Mouse (Mus musculus): Measurements from ENCODE around the gene Pld1. TPM values are rescaled to one million over a fixed set of nuclear protein-coding genes. Genes with fewer than 3 reads are reported as not detected.

Gene Pld1
- polyA plus RNA-seq, 1 experiment from 2014 or later, result 4.1 TPM

DNA sequence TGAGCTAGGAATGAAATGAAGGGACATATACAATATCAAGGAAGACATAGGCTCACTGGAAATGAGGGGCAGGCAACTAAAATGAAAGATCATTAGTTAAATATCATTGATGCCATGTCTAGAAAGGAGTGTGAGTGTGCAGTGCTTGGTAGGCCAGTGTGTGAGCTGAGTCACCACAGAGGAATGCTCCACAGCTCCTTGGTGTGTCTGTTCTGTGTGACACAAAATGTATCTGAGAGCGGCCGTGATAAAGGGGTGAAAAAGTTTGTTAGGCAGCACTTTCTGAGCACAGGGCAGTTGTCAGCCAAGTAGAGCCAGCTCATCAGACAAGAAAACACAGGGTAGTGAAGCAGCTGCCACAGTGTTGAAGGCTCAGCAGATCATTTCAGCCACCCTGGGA lies 153.2 kb downstream of the Pld1 start:
- no peak for ATAC-seq (ENCODE audit: low FRiP score)
- Histone ChIP-seq H3K4me2 (no peak overlapping the region), H3K4me1 (no peaks in the 10 kb centered on the region; the same call in 1 of the 2 replicates), H3K27ac (no peak overlapping the region), H3K27me3 (no peaks in the 10 kb centered on the region), H3K9ac (no peak overlapping the region), H3K36me3 (replicated peaks) (no peaks in the 10 kb centered on the region), H3K4me3 (replicated peaks) (no peak overlapping the region), H3K9me3 (no peaks in the 10 kb centered on the region)
- 92% methylated on average over 2 of the region's 2 CpGs for WGBS

DNA sequence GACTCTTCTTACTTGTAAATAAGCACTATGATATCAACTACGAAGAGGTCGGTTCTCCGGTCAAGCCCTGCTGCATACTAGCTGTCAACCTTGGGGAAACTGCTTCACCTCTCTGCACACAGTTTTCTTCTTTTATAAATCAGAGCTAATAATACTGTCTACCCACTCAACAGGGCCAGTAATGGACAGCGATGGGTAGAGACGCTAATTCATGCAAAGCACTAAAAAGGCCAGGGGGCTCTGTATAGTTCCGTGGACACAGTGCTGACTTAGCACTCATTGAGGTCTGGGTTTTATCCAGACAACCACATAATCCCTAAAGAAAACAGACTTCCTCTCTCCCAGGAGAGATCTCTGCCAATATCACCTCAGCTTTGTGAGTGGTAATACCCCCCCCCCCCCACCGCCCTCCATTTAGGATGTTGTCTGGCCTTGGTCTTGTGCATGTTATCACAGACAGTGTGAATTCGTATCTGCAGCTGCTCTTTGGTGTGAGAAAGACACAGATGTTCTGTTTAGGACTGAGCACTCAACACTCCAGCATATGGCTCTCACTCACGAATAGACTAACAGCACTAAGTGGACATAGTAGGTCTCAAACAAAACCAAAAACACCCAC lies 155.3 kb downstream of the Pld1 start:
- Histone ChIP-seq H3K4me3 (replicated peaks) (no peak overlapping the region), H3K4me2 (no peak overlapping the region), H3K9ac (no peak overlapping the region), H3K36me3 (replicated peaks) (no peaks in the 10 kb centered on the region), H3K27me3 (no peaks in the 10 kb centered on the region), H3K9me3 (no peaks in the 10 kb centered on the region), H3K4me1 (no peaks in the 10 kb centered on the region; the same call in 1 of the 2 replicates), H3K27ac (no peak overlapping the region)
- no peak for ATAC-seq (ENCODE audit: low FRiP score)
- WGBS, result 86% methylated on average over 9 of the region's 9 CpGs

DNA sequence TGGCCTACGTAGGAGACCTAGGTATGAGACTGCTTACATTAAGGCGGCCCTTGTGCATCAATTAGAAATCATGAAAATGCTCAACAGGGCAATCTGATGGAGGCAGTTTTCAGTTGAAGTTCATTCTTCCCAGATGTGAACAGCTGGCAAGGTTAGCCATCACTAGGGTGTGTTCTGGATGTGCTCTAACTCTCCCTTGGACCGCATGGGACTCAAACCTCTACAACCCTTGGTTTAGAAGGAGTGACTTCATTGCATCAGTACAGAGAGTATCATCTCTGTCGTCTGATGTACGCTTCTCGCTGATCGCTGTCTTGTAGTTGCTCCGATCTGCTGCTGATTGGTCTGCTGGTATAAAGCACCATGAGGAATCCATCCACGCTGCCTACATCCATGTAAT lies 157.0 kb downstream of the Pld1 start:
- no peak for ATAC-seq (ENCODE audit: low FRiP score)
- no peak overlapping the region for H3K27ac ChIP-seq
- WGBS, result 96% methylated on average over 9 of the region's 9 CpGs

GRCm38 (mm10) chr3:28099175-28099574 lies 160.7 kb downstream of the Pld1 start:
- Histone ChIP-seq H3K36me3 (replicated peaks) (no peaks in the 10 kb centered on the region), H3K27me3 (no peaks in the 10 kb centered on the region), H3K4me1 (no peaks in the 10 kb centered on the region), H3K27ac (no peak overlapping the region), H3K9ac (no peak overlapping the region), H3K4me2 (no peak overlapping the region), H3K9me3 (no peaks in the 10 kb centered on the region), H3K4me3 (replicated peaks) (no peak overlapping the region)
- WGBS, result 94% methylated on average over 6 of the region's 9 CpGs
- ATAC-seq (ENCODE audit: low FRiP score), result no peak

More for the DNA sequence above, 157.0 kb downstream of the Pld1 start:
- Histone ChIP-seq H3K4me2 (no peak overlapping the region), H3K9me3 (no peaks in the 10 kb centered on the region), H3K36me3 (replicated peaks) (no peaks in the 10 kb centered on the region), H3K27me3 (no peaks in the 10 kb centered on the region), H3K4me3 (replicated peaks) (no peak overlapping the region), H3K9ac (no peak overlapping the region), H3K4me1 (no peaks in the 10 kb centered on the region; the same call in 1 of the 2 replicates)

GRCm38 (mm10) chr3:28104992-28105391 lies 166.5 kb downstream of the Pld1 start:
- Histone ChIP-seq H3K4me1 (no peaks in the 10 kb centered on the region), H3K9ac (no peak overlapping the region), H3K4me2 (no peak overlapping the region), H3K27me3 (no peaks in the 10 kb centered on the region), H3K36me3 (replicated peaks) (no peaks in the 10 kb centered on the region), H3K4me3 (replicated peaks) (no peak overlapping the region), H3K27ac (no peak overlapping the region), H3K9me3 (no peaks in the 10 kb centered on the region)
- 97% methylated on average over 1 of the region's 1 CpGs for WGBS
- ATAC-seq (ENCODE audit: low FRiP score), result no peak

- H3K4me3 ChIP-seq (replicated peaks), result no peak overlapping the region
- H3K27me3 ChIP-seq, result no peaks in the 10 kb centered on the region
- no peaks in the 10 kb centered on the region for H3K9me3 ChIP-seq
- H3K36me3 ChIP-seq (replicated peaks), result no peaks in the 10 kb centered on the region
- ATAC-seq (ENCODE audit: low FRiP score), result peak; percentile 57; the same call in 1 of the 2 replicates
- H3K27ac ChIP-seq, result no peak overlapping the region
- H3K4me2 ChIP-seq, result no peak overlapping the region
- H3K4me1 ChIP-seq, result no peaks in the 10 kb centered on the region
- no peak overlapping the region for H3K9ac ChIP-seq
- 49% methylated on average over 6 of the region's 6 CpGs for WGBS
These were observed 169.0 kb downstream of the Pld1 start for GRCm38 (mm10) chr3:28107446-28108004.

DNA sequence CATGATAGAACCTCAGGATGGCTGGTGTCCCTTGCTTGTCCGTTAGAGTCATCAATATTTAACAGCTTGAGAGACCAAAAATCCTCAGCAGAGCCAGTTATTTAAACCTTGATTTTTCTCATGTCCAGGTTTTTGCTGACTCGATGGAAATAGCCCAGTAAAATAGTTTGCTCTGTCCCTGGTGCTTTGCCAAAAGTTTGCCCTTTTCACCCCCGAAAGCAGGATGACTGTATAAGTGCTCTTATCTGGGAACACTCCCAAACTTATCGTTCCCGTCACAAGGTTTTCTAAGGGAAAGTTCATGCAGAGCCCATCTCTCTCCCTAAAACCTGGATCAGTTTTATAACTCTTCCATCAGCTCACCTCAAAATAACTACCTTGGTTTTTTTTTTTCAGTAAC lies 173.0 kb downstream of the Pld1 start:
- 86% methylated on average over 5 of the region's 5 CpGs for WGBS
- Histone ChIP-seq H3K9me3 (no peaks in the 10 kb centered on the region), H3K9ac (no peak overlapping the region), H3K27me3 (no peaks in the 10 kb centered on the region), H3K27ac (no peak overlapping the region), H3K4me3 (replicated peaks) (no peak overlapping the region), H3K4me2 (no peak overlapping the region), H3K36me3 (replicated peaks) (no peaks in the 10 kb centered on the region), H3K4me1 (no peaks in the 10 kb centered on the region)
- ATAC-seq (ENCODE audit: low FRiP score), result no peak

DNA sequence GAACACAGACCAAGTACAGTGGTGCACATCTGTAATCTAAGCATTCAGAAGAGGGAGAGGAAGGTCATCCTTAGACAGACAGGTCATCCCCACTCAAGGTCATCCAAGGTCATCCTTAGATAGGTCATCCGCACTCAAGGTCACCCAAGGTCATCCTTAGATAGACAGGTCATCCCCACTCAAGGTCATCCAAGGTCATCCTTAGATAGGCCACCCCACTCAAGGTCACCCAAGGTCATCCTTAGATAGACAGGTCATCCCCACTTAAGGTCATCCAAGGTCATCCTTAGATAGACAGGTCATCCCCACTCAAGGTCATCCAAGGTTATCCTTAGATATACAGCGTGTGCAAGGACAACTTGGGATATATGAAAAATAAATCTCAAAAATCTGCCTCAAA lies 175.4 kb downstream of the Pld1 start:
- no peaks in the 10 kb centered on the region for H3K4me1 ChIP-seq

GRCm38 (mm10) chr3:28141716-28142115 lies 203.2 kb downstream of the Pld1 start:
- H3K9ac ChIP-seq, result no peak overlapping the region
- no peaks in the 10 kb centered on the region for H3K9me3 ChIP-seq
- H3K4me1 ChIP-seq, result no peaks in the 10 kb centered on the region
- H3K36me3 ChIP-seq (replicated peaks), result no peaks in the 10 kb centered on the region
- no peak overlapping the region for H3K27ac ChIP-seq
- ATAC-seq (ENCODE audit: low FRiP score), result no peak
- no peak overlapping the region for H3K4me3 ChIP-seq (replicated peaks)
- no peaks in the 10 kb centered on the region for H3K27me3 ChIP-seq
- 83% methylated on average over 5 of the region's 5 CpGs for WGBS
- H3K4me2 ChIP-seq, result no peak overlapping the region

More for the DNA sequence above, 175.4 kb downstream of the Pld1 start:
- H3K36me3 ChIP-seq (replicated peaks), result no peaks in the 10 kb centered on the region
- ATAC-seq (ENCODE audit: low FRiP score), result no peak
- H3K27me3 ChIP-seq, result no peaks in the 10 kb centered on the region
- H3K9me3 ChIP-seq, result no peaks in the 10 kb centered on the region
- no peak overlapping the region for H3K4me2 ChIP-seq
- H3K27ac ChIP-seq, result no peak overlapping the region
- H3K4me3 ChIP-seq (replicated peaks), result no peak overlapping the region
- 99% methylated on average over 2 of the region's 2 CpGs for WGBS
- H3K9ac ChIP-seq, result no peak overlapping the region

- WGBS, result 78% methylated on average over 2 of the region's 2 CpGs
- no peak overlapping the region for H3K4me3 ChIP-seq (replicated peaks)
- no peak overlapping the region for H3K9ac ChIP-seq
- no peaks in the 10 kb centered on the region for H3K36me3 ChIP-seq (replicated peaks)
- no peaks in the 10 kb centered on the region for H3K4me1 ChIP-seq
- no peaks in the 10 kb centered on the region for H3K9me3 ChIP-seq
- H3K27me3 ChIP-seq, result no peaks in the 10 kb centered on the region
- no peak overlapping the region for H3K27ac ChIP-seq
- no peak overlapping the region for H3K4me2 ChIP-seq
- no peak for ATAC-seq (ENCODE audit: low FRiP score)
These were observed 203.6 kb downstream of the Pld1 start for GRCm38 (mm10) chr3:28142121-28142520.

- Histone ChIP-seq H3K4me2 (no peak overlapping the region), H3K9me3 (no peaks in the 10 kb centered on the region), H3K27ac (no peak overlapping the region), H3K4me3 (replicated peaks) (no peak overlapping the region), H3K9ac (no peak overlapping the region), H3K27me3 (no peaks in the 10 kb centered on the region), H3K36me3 (replicated peaks) (no peaks in the 10 kb centered on the region), H3K4me1 (no peaks in the 10 kb centered on the region)
- no peak for ATAC-seq (ENCODE audit: low FRiP score)
These were observed 206.2 kb downstream of the Pld1 start for GRCm38 (mm10) chr3:28144676-28145075.

- no peaks in the 10 kb centered on the region for H3K4me1 ChIP-seq
- H3K27me3 ChIP-seq, result no peaks in the 10 kb centered on the region
- no peak for ATAC-seq (ENCODE audit: low FRiP score)
- 87% methylated on average over 3 of the region's 3 CpGs for WGBS
- H3K4me3 ChIP-seq (replicated peaks), result no peak overlapping the region
- H3K27ac ChIP-seq, result no peak overlapping the region
- H3K4me2 ChIP-seq, result no peak overlapping the region
- H3K9ac ChIP-seq, result no peak overlapping the region
- H3K36me3 ChIP-seq (replicated peaks), result no peaks in the 10 kb centered on the region
- H3K9me3 ChIP-seq, result no peaks in the 10 kb centered on the region
These were observed 207.0 kb downstream of the Pld1 start for GRCm38 (mm10) chr3:28145461-28145860.

DNA sequence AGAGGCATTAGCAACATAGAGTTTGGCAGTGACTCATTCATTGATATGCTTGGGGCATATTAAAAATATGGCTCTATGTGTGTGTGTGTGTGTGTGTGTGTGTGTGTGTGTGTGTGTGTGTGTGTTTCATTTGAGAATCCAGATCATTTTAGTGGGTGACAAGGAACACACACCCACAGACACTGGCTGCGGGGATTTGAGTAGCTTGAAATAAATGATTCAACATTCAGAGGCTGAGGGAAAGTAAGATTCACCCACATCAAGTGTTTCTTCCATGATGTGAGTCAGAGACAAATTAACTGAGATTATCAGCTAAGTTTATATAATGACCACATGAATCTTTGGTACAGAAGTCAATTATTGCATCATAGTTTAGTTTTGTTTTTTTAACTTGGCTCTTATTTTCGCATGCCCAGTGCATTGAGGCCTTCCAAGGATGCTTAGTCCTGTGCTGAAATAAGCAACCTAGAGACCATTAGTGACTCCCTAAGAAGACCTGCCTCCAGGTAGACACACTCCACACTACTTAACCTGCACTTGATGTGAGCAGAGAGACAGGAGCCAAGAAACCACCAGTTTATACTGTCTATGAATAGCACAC lies 211.3 kb downstream of the Pld1 start:
- H3K9ac ChIP-seq, result no peak overlapping the region
- H3K9me3 ChIP-seq, result 0 out of 2 replicates have a peak, but pooled peaks cover 5% of the 10 kb centered on the region
- ATAC-seq (ENCODE audit: low FRiP score), result no peak
- no peak overlapping the region for H3K4me3 ChIP-seq (replicated peaks)
- 92% methylated on average over 2 of the region's 2 CpGs for WGBS
- no peak overlapping the region for H3K27ac ChIP-seq
- no peaks in the 10 kb centered on the region for H3K27me3 ChIP-seq
- no peak overlapping the region for H3K4me2 ChIP-seq
- no peaks in the 10 kb centered on the region for H3K4me1 ChIP-seq
- no peaks in the 10 kb centered on the region for H3K36me3 ChIP-seq (replicated peaks)
